16 mouse cellular contexts compared by ENCODE assay signal in the genomic region with DNA sequence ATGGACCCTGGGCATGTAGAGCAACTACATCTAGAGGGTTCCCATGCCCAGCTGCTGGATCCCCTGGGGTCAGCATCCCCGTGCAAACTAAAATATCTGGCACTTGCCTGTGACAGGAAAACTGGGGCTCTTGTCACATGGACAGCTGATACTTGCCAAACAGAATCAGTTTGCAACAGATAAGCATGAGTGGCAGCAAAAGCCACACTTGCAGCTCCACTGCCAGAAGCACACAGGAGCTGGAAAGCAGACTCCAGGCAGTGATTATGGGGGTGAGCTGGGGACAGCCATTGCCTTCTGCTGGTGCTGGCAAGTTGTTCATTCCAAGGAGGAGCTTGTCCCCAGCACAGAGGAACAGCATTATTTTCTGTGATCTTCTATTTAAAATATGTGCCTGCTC.
A peak's percentile ranks its signal among the peaks of the same experiment; 100 is the strongest.
DNase-seq lines count a peak whose midpoint lies in the region; ATAC-seq and TF ChIP-seq lines count a peak whose summit lies in the region.
"Had no signal": no experiment of that assay in that cellular context is flagged by ENCODE, and none has a peak within 500 bp of the region (broad histone marks: within the 10 kb centered on the region; RNA-seq: fewer than 3 reads in every experiment).

No protein-coding gene starts in this region.

- no peak for TF ChIP-seq POLR2A in cerebellum, adult 2 months (IDR thresholded peaks at IDR 0.05; ENCODE audit: borderline replicate concordance, insufficient read depth, low read length)
- TF ChIP-seq POLR2A in thymus, adult 2 months (IDR thresholded peaks at IDR 0.05; ENCODE audit: control insufficient read depth, extremely low read depth, insufficient read depth, low read length, poor library complexity), result no peak

- no peaks in the 10 kb centered on the region for H3K36me3 ChIP-seq in heart, embryonic 16.5 days (ENCODE audit: control insufficient read depth, insufficient read depth)
- no peaks in the 10 kb centered on the region for H3K36me3 ChIP-seq in thymus, adult 2 months (ENCODE audit: control insufficient read depth, insufficient read depth, low read length)
- H3K36me3 ChIP-seq in hindbrain, embryonic 11.5 days (ENCODE audit: control insufficient read depth, insufficient read depth, low read length), result no peaks in the 10 kb centered on the region
- H3K36me3 ChIP-seq: heart, embryonic 13.5 days; limb, embryonic 10.5 days; midbrain, embryonic 15.5 days; neural tube, embryonic 15.5 days had no signal

- H3K27me3 ChIP-seq in cerebellum, adult 2 months (ENCODE audit: control insufficient read depth, insufficient read depth, low read length), result no peaks in the 10 kb centered on the region
- no peaks in the 10 kb centered on the region for H3K27me3 ChIP-seq in heart, embryonic 16.5 days (ENCODE audit: control insufficient read depth, insufficient read depth, low read length)
- H3K27me3 ChIP-seq in thymus, adult 2 months (ENCODE audit: control insufficient read depth, insufficient read depth, low read length), result no peaks in the 10 kb centered on the region
- H3K27me3 ChIP-seq in hindbrain, embryonic 11.5 days (ENCODE audit: control insufficient read depth, insufficient read depth, low read length), result no peaks in the 10 kb centered on the region
- H3K27me3 ChIP-seq: heart, embryonic 13.5 days; midbrain, embryonic 15.5 days; neural tube, embryonic 15.5 days had no signal

- peak; percentile 18 for DNase-seq in gastrocnemius, postnatal 14 days
- DNase-seq in gastrocnemius, postnatal 10 days, result no peak
- peak; percentile 40 to 57 for DNase-seq in cerebellum, adult 2 months
- peak in 1 of 2 experiments; percentile 20 for DNase-seq in left cerebral cortex, adult 2 months (ENCODE audit: extremely low spot score in 1 of 2, low spot score in 2 of 2)
- no peak for DNase-seq in thymus, adult 2 months
- no peak for DNase-seq in spleen, postnatal 4 days (ENCODE audit: low spot score in 2 of 2)
- DNase-seq in hindbrain, embryonic 11.5 days (ENCODE audit: low spot score), result no peak
- DNase-seq: B cell, adult 2 months; lung, adult 18-20 months; thymus, postnatal 14 days had no signal

- TF ChIP-seq CTCF in cerebellum, adult 2 months (IDR thresholded peaks at IDR 0.05; ENCODE audit: borderline replicate concordance, insufficient read depth, low read depth, low read length), result no peak
- TF ChIP-seq CTCF in left cerebral cortex, adult 2 months (IDR thresholded peaks at IDR 0.05), result no peak
- TF ChIP-seq CTCF in thymus, adult 2 months (IDR thresholded peaks at IDR 0.05; ENCODE audit: borderline replicate concordance, control insufficient read depth, extremely low read depth, insufficient read depth, low read length, poor library complexity), result no peak

- no peaks in the 10 kb centered on the region for H3K9me3 ChIP-seq in heart, embryonic 16.5 days (replicated peaks; ENCODE audit: control insufficient read depth, low read length)
- H3K9me3 ChIP-seq in hindbrain, embryonic 11.5 days (ENCODE audit: control insufficient read depth, low read length), result no peaks in the 10 kb centered on the region
- H3K9me3 ChIP-seq: heart, embryonic 13.5 days; limb, embryonic 10.5 days; midbrain, embryonic 15.5 days; neural tube, embryonic 15.5 days had no signal

- ATAC-seq in heart, embryonic 16.5 days (replicated peaks; ENCODE audit: extremely low read depth, insufficient read depth, low FRiP score), result 0 out of 2 replicates have a peak, but pooled peaks have one; percentile 37
- no peak for ATAC-seq in hindbrain, embryonic 11.5 days (ENCODE audit: low FRiP score)
- ATAC-seq: midbrain, embryonic 15.5 days had no signal

- intact Hi-C loops in gastrocnemius, postnatal 14 days (cut with DNase I; ENCODE audit: low total_unique reads), result loop anchor here (10.0 kb wide), 1 partner anchor 392 kb away; no protein-coding TSS in a partner anchor
- intact Hi-C loops in left cerebral cortex, adult 2 months (cut with DNase I), result loop anchor here (5.0 kb wide), 1 partner anchor 64 kb away; the partner anchor contains the start of gene Lrrc3b

- H3K4me1 ChIP-seq in cerebellum, adult 2 months (ENCODE audit: control insufficient read depth, insufficient read depth, low read length), result peaks cover 31% of the 10 kb centered on the region
- peaks cover 8% of the 10 kb centered on the region for H3K4me1 ChIP-seq in heart, embryonic 16.5 days (ENCODE audit: control insufficient read depth, insufficient read depth, low read length)
- H3K4me1 ChIP-seq in thymus, adult 2 months (replicated peaks; ENCODE audit: control insufficient read depth, insufficient read depth, low read length), result no peaks in the 10 kb centered on the region
- H3K4me1 ChIP-seq in hindbrain, embryonic 11.5 days (replicated peaks; ENCODE audit: control insufficient read depth, insufficient read depth, low read length), result no peaks in the 10 kb centered on the region
- H3K4me1 ChIP-seq: limb, embryonic 10.5 days; midbrain, embryonic 15.5 days; neural tube, embryonic 15.5 days had no signal

- no peak overlapping the region for H3K9ac ChIP-seq in heart, embryonic 16.5 days (ENCODE audit: low read length)
- H3K9ac ChIP-seq in hindbrain, embryonic 11.5 days (ENCODE audit: low read depth, low read length), result no peak overlapping the region
- H3K9ac ChIP-seq: heart, embryonic 13.5 days; midbrain, embryonic 15.5 days; neural tube, embryonic 15.5 days had no signal

- no peak overlapping the region for H3K4me2 ChIP-seq in heart, embryonic 16.5 days (ENCODE audit: low read depth, low read length)
- no peak overlapping the region for H3K4me2 ChIP-seq in hindbrain, embryonic 11.5 days (replicated peaks; ENCODE audit: low read depth, low read length)
- H3K4me2 ChIP-seq: heart, embryonic 13.5 days; midbrain, embryonic 15.5 days; neural tube, embryonic 15.5 days had no signal

- H3K4me3 ChIP-seq in cerebellum, adult 2 months (replicated peaks; ENCODE audit: insufficient read depth, low read depth, low read length), result no peak overlapping the region
- H3K4me3 ChIP-seq in heart, embryonic 16.5 days (ENCODE audit: low read length), result no peak overlapping the region
- H3K4me3 ChIP-seq in left cerebral cortex, adult 2 months, result no peak overlapping the region
- no peak overlapping the region for H3K4me3 ChIP-seq in thymus, adult 2 months (ENCODE audit: control insufficient read depth, insufficient read depth, low read length)
- H3K4me3 ChIP-seq in hindbrain, embryonic 11.5 days (ENCODE audit: low read depth, low read length), result no peak overlapping the region
- H3K4me3 ChIP-seq: erythroblast, embryonic 14.5 days; heart, embryonic 13.5 days; limb, embryonic 10.5 days; midbrain, embryonic 15.5 days; neural tube, embryonic 15.5 days had no signal

- no peak overlapping the region; the same call in 1 of the 2 replicates for H3K27ac ChIP-seq in cerebellum, adult 2 months (ENCODE audit: insufficient read depth, low read length)
- H3K27ac ChIP-seq in heart, embryonic 16.5 days (ENCODE audit: low read length), result no peak overlapping the region
- peak overlapping the region; percentile 19; the same call in 1 of the 2 replicates for H3K27ac ChIP-seq in left cerebral cortex, adult 2 months
- no peak overlapping the region for H3K27ac ChIP-seq in thymus, adult 2 months (ENCODE audit: control insufficient read depth, insufficient read depth, low read length)
- H3K27ac ChIP-seq in hindbrain, embryonic 11.5 days (ENCODE audit: low read depth, low read length), result no peak overlapping the region
- H3K27ac ChIP-seq: heart, embryonic 13.5 days; limb, embryonic 10.5 days; midbrain, embryonic 15.5 days; neural tube, embryonic 15.5 days had no signal

- 8% methylated on average over 1 of the region's 1 CpGs for WGBS in cerebellum, adult 2 months
- 6% methylated on average over 1 of the region's 1 CpGs for WGBS in heart, embryonic 16.5 days
- WGBS in thymus, adult 2 months, result 80% methylated on average over 1 of the region's 1 CpGs
- WGBS in hindbrain, embryonic 11.5 days, result 62% methylated on average over 1 of the region's 1 CpGs

Comparison
In these comparisons a context has a peak if more than half of its experiments do, and no peak if none do; other contexts are left out.
1. DNase-seq: peak in gastrocnemius, postnatal 14 days (single experiment) and cerebellum, adult 2 months (2 of 2); none in gastrocnemius, postnatal 10 days (single experiment), thymus, adult 2 months (single experiment), spleen, postnatal 4 days (0 of 2) and hindbrain, embryonic 11.5 days (single experiment).